Mouse (Mus musculus) MEL-GATA-1-ER (cell line): ENCODE data around the gene Tubgcp5.

Source experiments
- DNase-seq: peaks from one replicate; pipeline ENCODE4 v3.0.0-alpha.2; 2012; ENCODE audit warnings: low read depth; ENCODE audit errors: extremely low read depth

Tubgcp5 gene

GRCm38 (mm10) chr7:55852787-55853186 is 58.8 kb downstream of the Tubgcp5 start:
- DNase-seq = no peak

GRCm38 (mm10) chr7:55855597-55855996 is 61.6 kb downstream of the Tubgcp5 start:
- no peak for DNase-seq

GRCm38 (mm10) chr7:55856741-55857140 is 62.8 kb downstream of the Tubgcp5 start:
- DNase-seq = no peak

GRCm38 (mm10) chr7:55857729-55858128 is 63.8 kb downstream of the Tubgcp5 start:
- no peak for DNase-seq

- DNase-seq = no peak
Measured at GRCm38 (mm10) chr7:55858836-55859517, 65.0 kb downstream of the Tubgcp5 start.

- no peak for DNase-seq
Measured at GRCm38 (mm10) chr7:55859518-55859872, 65.5 kb downstream of the Tubgcp5 start.

GRCm38 (mm10) chr7:55859956-55860355 is 66.0 kb downstream of the Tubgcp5 start:
- DNase-seq = no peak

- DNase-seq = no peak
Measured at GRCm38 (mm10) chr7:55861175-55861574, 67.2 kb downstream of the Tubgcp5 start.

GRCm38 (mm10) chr7:55865044-55865443 is 71.1 kb downstream of the Tubgcp5 start:
- DNase-seq = no peak

GRCm38 (mm10) chr7:55865750-55866416 is 71.9 kb downstream of the Tubgcp5 start:
- DNase-seq = no peak

- no peak for DNase-seq
Measured at GRCm38 (mm10) chr7:55868247-55868646, 74.3 kb downstream of the Tubgcp5 start.

GRCm38 (mm10) chr7:55869220-55869619 is 75.3 kb downstream of the Tubgcp5 start:
- DNase-seq = no peak

GRCm38 (mm10) chr7:55870340-55871020 is 76.5 kb downstream of the Tubgcp5 start:
- no peak for DNase-seq

GRCm38 (mm10) chr7:55871476-55871875 is 77.5 kb downstream of the Tubgcp5 start:
- no peak for DNase-seq

- no peak for DNase-seq
Measured at GRCm38 (mm10) chr7:55874703-55875102, 80.7 kb downstream of the Tubgcp5 start.

GRCm38 (mm10) chr7:55877721-55878120 is 83.8 kb downstream of the Tubgcp5 start:
- DNase-seq = no peak

GRCm38 (mm10) chr7:55880882-55881281 is 86.9 kb downstream of the Tubgcp5 start:
- DNase-seq = no peak
